Mouse (Mus musculus) stomach, embryonic 14.5 days (tissue): Measurements from ENCODE around the gene 4931406P16Rik. TPM values are rescaled to one million over a fixed set of nuclear protein-coding genes. Genes with fewer than 3 reads are reported as not detected.

Experiments
- ATAC-seq: fragments of 200-750 bp; cut with Nextera tagmentation; 2 replicates; pipeline ENCODE4 v1.8.0; 2017; ENCODE audit warnings: low read depth, moderate TSS enrichment; ENCODE audit not compliant: insufficient number of reproducible peaks, insufficient read depth, low FRiP score
- H3K27ac ChIP-seq: fragments of 300-500 bp; sonication (generic); 2 replicates; pipeline ENCODE4 v1.5.1; 2014; ENCODE audit warnings: mild to moderate bottlenecking, low read length, moderate library complexity, mixed read lengths
- H3K27me3 ChIP-seq: fragments of 300-500 bp; sonication (generic); 2 replicates; pipeline ENCODE4 v1.6.1; 2014; ENCODE audit warnings: low read length, control low read depth, mixed read lengths; ENCODE audit not compliant: control insufficient read depth, insufficient read depth
- H3K36me3 ChIP-seq: fragments of 300-500 bp; sonication (generic); 2 replicates; pipeline ENCODE4 v1.6.1; 2014; ENCODE audit warnings: mild to moderate bottlenecking, control low read depth, low read length, moderate library complexity, mixed read lengths; ENCODE audit not compliant: control insufficient read depth, insufficient read depth
- H3K4me1 ChIP-seq: fragments of 300-500 bp; sonication (generic); 2 replicates; pipeline ENCODE4 v1.6.1; 2014; ENCODE audit warnings: low read length, control low read depth, mixed read lengths; ENCODE audit not compliant: control insufficient read depth, insufficient read depth
- H3K4me2 ChIP-seq: fragments of 300-500 bp; sonication (generic); replicated peaks from 2 replicates; pipeline ENCODE4 v1.6.1; 2014; ENCODE audit warnings: low read depth, low read length, control low read depth
- H3K4me3 ChIP-seq: fragments of 300-500 bp; sonication (generic); 2 replicates; pipeline ENCODE4 v1.5.1; 2014; ENCODE audit warnings: low read depth, low read length, control low read depth
- H3K9ac ChIP-seq: fragments of 300-500 bp; sonication (generic); replicated peaks from 2 replicates; pipeline ENCODE4 v1.6.1; 2014; ENCODE audit warnings: low read depth, mild to moderate bottlenecking, control low read depth, low read length, moderate library complexity, mixed read lengths
- H3K9me3 ChIP-seq: fragments of 300-500 bp; sonication (generic); 2 replicates; pipeline ENCODE4 v1.6.1; 2016; ENCODE audit warnings: low read depth, low read length, control low read depth; ENCODE audit not compliant: control insufficient read depth
- WGBS: fragments of 180-500 bp; shearing (Covaris S2); extraction: QIAGEN DNeasy Blood & Tissue Kit; methylation state at CpG from one replicate; pipeline ENCODE4 v1.1.7; 2014; 5-methylcytosine and 5-hydroxymethylcytosine counted together
- polyA plus RNA-seq: library from polyadenylated mRNA; unstranded; fragments of >200 nt; fragmentation: Nextera tagmentation; extraction: Ambion mirVana; gene quantifications from 2 replicates; pipeline ENCODE4 v1.2.1, GENCODE M21; 2014

The 4931406P16Rik gene
- polyA plus RNA-seq, 1 experiment from 2014 or later = 41.0 TPM

DNA sequence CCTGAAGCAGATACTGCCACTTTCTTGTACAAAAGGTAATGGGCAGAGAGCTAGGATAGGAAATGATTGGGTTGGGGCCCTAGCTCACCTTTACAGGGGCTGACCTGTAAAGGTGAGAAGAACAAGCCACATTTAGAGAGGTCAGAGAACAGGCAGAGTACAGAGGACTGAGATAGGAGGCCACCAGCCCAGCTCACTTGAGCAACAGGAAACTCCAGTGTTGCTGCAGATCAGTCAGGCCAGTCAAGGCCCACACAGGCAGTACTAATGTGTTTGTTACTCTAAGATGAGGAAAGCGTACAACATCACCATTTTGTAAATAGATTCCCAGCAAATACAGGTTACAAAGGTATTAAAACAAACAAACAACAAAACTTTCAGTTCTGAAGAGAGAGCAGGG, 57.4 kb downstream of the 4931406P16Rik start:
- no peak for ATAC-seq
- Histone ChIP-seq H3K9ac (no peak overlapping the region), H3K36me3 (peaks cover 47% of the 10 kb centered on the region), H3K4me3 (no peak overlapping the region), H3K27ac (peak overlapping the region; percentile 29; the same call in 1 of the 2 replicates), H3K4me1 (no peaks in the 10 kb centered on the region), H3K4me2 (no peak overlapping the region), H3K9me3 (no peaks in the 10 kb centered on the region), H3K27me3 (no peaks in the 10 kb centered on the region)
- 100% methylated on average over 1 of the region's 1 CpGs for WGBS

DNA sequence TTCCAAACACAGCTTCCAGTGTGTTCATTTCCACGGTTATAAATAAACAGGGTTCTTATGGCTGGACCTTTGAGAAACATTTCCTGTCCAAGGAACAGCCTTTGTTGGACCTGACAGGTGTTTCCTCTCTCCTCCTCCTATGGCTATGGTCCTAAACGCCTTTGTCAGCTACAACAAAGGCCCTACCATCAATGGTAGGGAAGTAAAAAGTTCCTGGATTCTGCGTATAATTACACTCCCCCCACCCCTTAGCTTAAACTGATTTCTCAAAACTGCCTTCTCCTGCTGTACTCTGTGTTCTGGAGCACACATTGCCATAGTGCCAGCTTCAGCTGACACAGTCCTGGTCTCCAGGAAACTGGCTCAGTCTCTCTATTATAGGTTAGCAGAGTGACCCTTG, 58.2 kb downstream of the 4931406P16Rik start:
- Histone ChIP-seq H3K36me3 (peaks cover 52% of the 10 kb centered on the region), H3K4me3 (no peak overlapping the region), H3K9ac (no peak overlapping the region), H3K27ac (no peak overlapping the region; the same call in 1 of the 2 replicates), H3K4me2 (no peak overlapping the region), H3K27me3 (no peaks in the 10 kb centered on the region), H3K9me3 (no peaks in the 10 kb centered on the region), H3K4me1 (no peaks in the 10 kb centered on the region)
- no peak for ATAC-seq
- 53% methylated on average over 3 of the region's 3 CpGs for WGBS

DNA sequence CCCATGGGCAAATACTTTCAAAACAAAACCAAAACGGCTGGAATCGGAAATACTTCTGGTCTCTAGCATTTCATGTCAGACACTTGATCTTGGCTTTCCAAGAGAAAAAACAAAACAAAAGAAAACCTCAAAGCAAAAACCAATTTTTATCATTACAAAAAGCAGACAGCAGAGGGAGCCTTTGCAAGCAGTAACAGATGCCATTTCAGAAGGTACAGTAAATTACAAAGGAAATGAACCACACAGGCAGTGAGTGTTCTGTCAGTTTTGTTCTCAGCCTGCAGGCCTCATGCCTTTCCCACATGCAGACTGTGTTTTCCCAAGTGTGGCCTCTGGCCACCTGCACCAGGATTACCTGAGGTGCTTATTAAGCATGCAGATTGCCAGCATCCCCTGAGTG, 61.3 kb downstream of the 4931406P16Rik start:
- ATAC-seq = no peak
- Histone ChIP-seq H3K9me3 (no peaks in the 10 kb centered on the region), H3K27ac (no peak overlapping the region), H3K4me1 (no peaks in the 10 kb centered on the region), H3K27me3 (no peaks in the 10 kb centered on the region), H3K9ac (no peak overlapping the region), H3K4me3 (no peak overlapping the region), H3K36me3 (peaks cover 57% of the 10 kb centered on the region), H3K4me2 (no peak overlapping the region)
- 94% methylated on average over 2 of the region's 2 CpGs for WGBS

DNA sequence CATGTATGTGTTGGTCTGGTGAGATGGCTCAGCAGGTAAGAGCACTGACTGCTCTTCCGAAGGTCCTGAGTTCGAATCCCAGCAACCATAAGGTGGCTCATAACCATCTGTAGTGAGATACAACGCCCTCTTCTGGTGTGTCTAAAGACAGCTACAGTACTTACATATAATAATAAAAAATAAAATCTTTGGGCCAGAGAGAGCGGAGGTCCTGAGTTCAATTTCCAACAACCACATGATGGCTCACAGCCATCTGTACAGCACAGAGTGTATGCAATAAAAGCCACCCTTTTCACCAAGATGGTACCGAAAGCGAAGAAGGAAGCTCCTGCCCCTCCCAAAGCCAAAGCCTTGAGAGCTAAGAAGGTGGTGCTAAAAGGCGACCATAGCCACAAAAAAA, 62.6 kb downstream of the 4931406P16Rik start, which contains the start of gene Gm6096:
TSS of gene Gm6096 (plus strand) at position 301 of the 400 bp plus-strand sequence.
- H3K4me3 ChIP-seq = no peak within 1 kb of the TSS
- no peak within 1 kb of the TSS for H3K4me2 ChIP-seq
- no peaks in the 10 kb centered on the region for H3K4me1 ChIP-seq
- no peak within 1 kb of the TSS for H3K9ac ChIP-seq
- no peaks in the 10 kb centered on the region for H3K9me3 ChIP-seq
- H3K27ac ChIP-seq = no peak within 1 kb of the TSS
- H3K27me3 ChIP-seq = no peaks in the 10 kb centered on the region
- no peak for ATAC-seq
- 92% methylated on average over 7 of the region's 7 CpGs for WGBS
- peaks cover 54% of the 10 kb centered on the region for H3K36me3 ChIP-seq

DNA sequence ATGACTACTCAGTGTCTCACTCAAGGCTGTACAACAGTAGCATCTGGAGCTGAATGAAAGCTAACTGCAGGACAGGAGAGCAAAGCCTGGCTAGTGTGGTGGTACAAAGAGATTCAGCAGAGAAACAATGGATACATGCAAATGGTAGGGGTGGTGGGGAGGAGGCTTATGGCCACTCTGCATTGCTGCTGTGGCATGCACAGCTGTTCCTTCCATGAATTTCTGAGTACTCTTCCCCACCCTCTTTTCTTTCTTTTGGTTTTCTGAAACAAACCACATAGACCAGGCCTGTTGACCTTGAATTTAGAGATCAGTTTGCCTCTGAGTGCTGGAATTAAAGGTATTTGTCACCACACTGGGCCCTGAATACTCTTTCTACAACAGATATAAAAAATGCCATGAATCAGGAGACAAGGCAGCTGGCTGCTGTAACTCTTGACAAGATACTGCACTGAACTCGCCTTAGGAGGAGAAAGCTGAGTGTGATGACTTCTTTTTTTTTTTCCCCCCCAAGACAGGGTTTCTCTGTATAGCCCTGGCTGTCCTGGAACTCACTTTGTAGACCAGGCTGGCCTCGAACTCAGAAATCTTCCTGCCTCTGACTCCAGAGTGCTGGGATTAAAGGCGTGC, 66.4 kb downstream of the 4931406P16Rik start:
- no peak overlapping the region for H3K4me3 ChIP-seq
- H3K4me2 ChIP-seq = no peak overlapping the region
- peaks cover 54% of the 10 kb centered on the region for H3K36me3 ChIP-seq
- no peak overlapping the region for H3K9ac ChIP-seq
- H3K27me3 ChIP-seq = no peaks in the 10 kb centered on the region
- H3K4me1 ChIP-seq = no peaks in the 10 kb centered on the region
- WGBS = 83% methylated on average over 3 of the region's 3 CpGs
- ATAC-seq = no peak
- no peaks in the 10 kb centered on the region for H3K9me3 ChIP-seq
- H3K27ac ChIP-seq = no peak overlapping the region

DNA sequence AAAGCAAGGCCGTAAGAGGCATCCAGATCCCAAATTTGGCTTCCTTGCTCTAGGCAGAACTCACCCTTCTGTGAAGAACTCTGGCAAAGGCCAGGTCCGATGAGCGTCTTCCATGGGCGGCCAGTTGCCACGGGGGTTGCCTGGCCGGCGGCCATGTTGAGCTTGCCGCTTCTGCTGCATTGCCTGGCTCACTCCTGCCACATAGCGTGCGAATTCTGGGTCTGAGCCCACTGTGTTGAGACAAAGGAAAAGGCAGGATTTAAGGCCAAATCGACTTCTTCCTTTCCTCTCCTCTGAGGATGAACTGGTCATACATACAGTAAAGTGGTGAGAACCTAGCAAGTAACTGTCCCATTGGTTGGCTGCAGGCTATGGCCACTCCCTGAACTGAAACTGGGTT, 71.2 kb downstream of the 4931406P16Rik start:
- no peak overlapping the region for H3K4me2 ChIP-seq
- no peak overlapping the region for H3K4me3 ChIP-seq
- peaks cover 68% of the 10 kb centered on the region for H3K36me3 ChIP-seq
- ATAC-seq = no peak
- no peaks in the 10 kb centered on the region for H3K9me3 ChIP-seq
- no peaks in the 10 kb centered on the region for H3K4me1 ChIP-seq
- H3K9ac ChIP-seq = no peak overlapping the region
- WGBS = 93% methylated on average over 11 of the region's 11 CpGs
- no peak overlapping the region for H3K27ac ChIP-seq
- H3K27me3 ChIP-seq = no peaks in the 10 kb centered on the region

DNA sequence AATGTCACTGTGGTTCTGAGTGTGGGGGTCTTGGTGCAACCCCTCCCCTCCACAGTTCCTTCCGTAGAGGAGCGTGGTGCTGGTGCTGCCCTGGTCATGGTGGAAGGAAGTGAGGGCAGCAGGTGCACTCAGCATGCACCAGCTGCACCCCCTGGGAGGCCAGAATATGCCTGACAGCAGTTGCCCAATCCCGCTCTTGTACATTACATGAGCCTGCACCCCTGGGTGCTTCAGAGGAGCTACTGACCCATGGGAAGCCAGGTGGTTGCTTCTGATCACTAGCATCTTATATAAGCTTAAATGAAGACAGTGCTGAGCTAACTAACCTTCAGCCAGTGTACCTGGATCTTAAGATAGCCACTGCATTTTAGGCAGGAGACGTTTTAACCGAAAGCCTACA, 75.3 kb downstream of the 4931406P16Rik start:
- H3K27ac ChIP-seq = no peak overlapping the region
- no peaks in the 10 kb centered on the region for H3K9me3 ChIP-seq
- no peak overlapping the region for H3K4me3 ChIP-seq
- WGBS = 89% methylated on average over 5 of the region's 5 CpGs
- H3K9ac ChIP-seq = no peak overlapping the region
- peaks cover 49% of the 10 kb centered on the region for H3K36me3 ChIP-seq
- H3K4me1 ChIP-seq = 0 out of 2 replicates have a peak, but pooled peaks cover 5% of the 10 kb centered on the region
- H3K4me2 ChIP-seq = no peak overlapping the region
- no peaks in the 10 kb centered on the region for H3K27me3 ChIP-seq
- ATAC-seq = no peak

DNA sequence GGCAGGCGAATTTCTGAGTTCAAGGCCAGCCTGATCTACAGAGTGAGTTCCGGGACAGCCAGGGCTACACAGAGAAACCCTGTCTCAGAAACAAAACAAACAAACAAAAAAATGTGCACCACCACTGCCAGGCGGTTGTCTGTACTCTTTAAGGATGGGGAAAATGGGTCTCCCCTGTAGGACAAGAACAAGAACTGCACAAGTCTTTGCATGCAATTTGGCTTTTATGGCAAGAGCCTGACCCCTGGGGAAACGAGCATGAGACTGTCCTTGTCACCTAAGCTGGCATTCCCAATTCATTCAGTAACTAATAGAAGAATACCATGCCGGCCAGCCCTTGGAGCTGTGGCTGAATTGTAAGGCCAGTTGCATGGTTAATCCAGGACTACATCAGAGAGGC, 77.7 kb downstream of the 4931406P16Rik start:
- 89% methylated on average over 5 of the region's 5 CpGs for WGBS
- H3K4me3 ChIP-seq = no peak overlapping the region
- no peaks in the 10 kb centered on the region for H3K9me3 ChIP-seq
- H3K36me3 ChIP-seq = peaks cover 39% of the 10 kb centered on the region
- no peak overlapping the region for H3K4me2 ChIP-seq
- no peak for ATAC-seq
- no peak overlapping the region for H3K9ac ChIP-seq
- H3K27ac ChIP-seq = no peak overlapping the region
- H3K4me1 ChIP-seq = 0 out of 2 replicates have a peak, but pooled peaks cover 5% of the 10 kb centered on the region
- H3K27me3 ChIP-seq = no peaks in the 10 kb centered on the region
